Mouse (Mus musculus) adrenal gland, postnatal 25 days (tissue): Measurements from ENCODE around the gene Fbrsl1. TPM values are rescaled to one million over a fixed set of nuclear protein-coding genes. Genes with fewer than 3 reads are reported as not detected.
"Not testable (repeated sequence)": the region's sequence is repeated elsewhere in the genome, so short reads cannot be mapped to it uniquely, and the experiment has no call there.

ENCODE experiments used
- DNase-seq: peaks from one replicate; pipeline ENCODE4 v3.0.0; 2021; ENCODE audit warnings: mixed read lengths
- total RNA-seq: library from RNA; stranded (reverse); gene quantifications from 2 replicates; pipeline ENCODE4 v1.2.3, GENCODE M21; 2021

The Fbrsl1 gene
- total RNA-seq, 1 experiment from 2014 or later = 81.3 TPM

DNA sequence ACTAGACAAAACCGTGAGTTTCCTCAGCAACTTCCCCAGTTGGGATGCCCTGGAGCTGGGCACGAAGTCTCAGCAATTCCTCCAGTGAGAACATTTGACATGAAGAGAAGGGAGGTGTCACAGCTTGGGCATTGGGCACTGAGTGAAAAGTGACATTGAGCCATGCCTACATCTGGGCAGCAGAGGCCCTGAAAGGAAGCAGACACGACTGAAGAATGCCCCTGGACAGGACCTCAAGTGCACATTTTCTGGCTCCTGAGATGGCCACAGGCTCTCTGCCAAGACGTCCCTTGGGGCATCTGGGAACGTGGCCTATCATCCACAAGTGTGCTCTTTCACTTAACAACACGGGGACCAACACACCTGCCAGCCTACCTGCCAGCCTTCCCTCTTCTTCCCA is 991 bp upstream of the Fbrsl1 start:
- DNase-seq = no peak

GRCm38 (mm10) chr5:110447720-110448435 is 425 bp downstream of the Fbrsl1 start:
- no peak for DNase-seq

- DNase-seq = no peak
Observed at GRCm38 (mm10) chr5:110444509-110444908, 3.8 kb downstream of the Fbrsl1 start.

DNA sequence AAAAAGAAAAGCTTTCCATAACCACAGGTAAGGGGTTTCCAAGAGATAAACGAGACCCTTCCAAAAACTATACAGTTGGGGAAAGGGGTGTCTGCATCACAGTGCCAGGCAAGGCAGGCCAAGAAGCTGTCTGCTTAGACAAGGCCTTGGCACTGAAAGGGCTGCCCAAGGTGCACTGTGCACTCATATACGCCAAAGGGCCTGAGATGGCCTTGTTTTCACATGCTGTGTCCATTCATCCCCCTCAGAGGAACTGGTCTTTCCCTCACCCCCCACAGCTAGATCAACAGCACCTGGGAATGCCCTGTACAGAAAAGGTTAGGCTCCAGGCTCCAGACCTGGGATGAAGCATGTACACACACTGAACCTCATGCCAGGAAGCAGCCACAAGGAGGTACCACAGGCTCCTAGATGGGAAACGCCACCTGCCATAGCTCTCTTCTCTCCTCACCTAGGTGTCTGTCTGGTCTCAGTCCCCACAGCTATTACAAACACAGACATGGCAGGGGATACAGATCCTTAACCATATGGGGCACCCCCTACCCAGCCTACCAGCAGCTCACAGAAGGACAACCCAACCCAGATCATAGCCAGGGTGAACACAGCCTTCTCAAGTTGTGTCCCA is 5.2 kb downstream of the Fbrsl1 start:
- DNase-seq = peak; percentile 24

- peak; percentile 53 for DNase-seq
Observed at GRCm38 (mm10) chr5:110439565-110440310, 8.6 kb downstream of the Fbrsl1 start.

GRCm38 (mm10) chr5:110438591-110438990 is 9.7 kb downstream of the Fbrsl1 start:
- no peak for DNase-seq

DNA sequence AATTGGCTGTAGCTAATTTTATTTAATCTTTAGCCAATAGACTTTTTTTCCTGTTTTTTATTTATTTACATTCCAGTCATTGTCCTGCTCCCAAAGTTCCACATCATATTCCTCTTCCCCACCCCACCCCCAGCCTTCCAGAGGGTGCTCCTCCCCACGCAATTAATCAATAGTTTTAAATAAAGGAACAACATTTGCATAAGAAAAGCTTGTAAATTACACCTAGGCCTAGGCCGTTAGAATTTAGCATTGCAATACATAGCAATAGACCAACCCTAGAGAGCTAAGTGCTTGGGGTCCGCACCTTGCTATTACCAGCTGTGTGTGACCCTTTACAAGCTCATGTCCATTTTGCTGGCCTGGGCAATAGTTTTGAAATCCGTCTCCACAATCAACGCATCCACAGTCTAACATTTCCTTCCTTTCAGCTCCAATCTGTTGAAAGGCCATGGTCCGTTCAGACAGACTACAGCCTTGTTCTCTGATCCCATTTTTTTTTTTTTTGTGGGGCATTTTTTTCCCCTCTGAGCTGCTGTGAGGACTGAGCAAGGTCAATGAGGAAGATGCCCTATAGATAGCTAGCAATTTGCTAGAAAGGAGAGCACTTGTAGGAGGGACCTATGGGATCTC is 10.6 kb downstream of the Fbrsl1 start:
- DNase-seq = no peak

- not testable (repeated sequence) for DNase-seq
Observed at GRCm38 (mm10) chr5:110436166-110436565, 12.1 kb downstream of the Fbrsl1 start.

DNA sequence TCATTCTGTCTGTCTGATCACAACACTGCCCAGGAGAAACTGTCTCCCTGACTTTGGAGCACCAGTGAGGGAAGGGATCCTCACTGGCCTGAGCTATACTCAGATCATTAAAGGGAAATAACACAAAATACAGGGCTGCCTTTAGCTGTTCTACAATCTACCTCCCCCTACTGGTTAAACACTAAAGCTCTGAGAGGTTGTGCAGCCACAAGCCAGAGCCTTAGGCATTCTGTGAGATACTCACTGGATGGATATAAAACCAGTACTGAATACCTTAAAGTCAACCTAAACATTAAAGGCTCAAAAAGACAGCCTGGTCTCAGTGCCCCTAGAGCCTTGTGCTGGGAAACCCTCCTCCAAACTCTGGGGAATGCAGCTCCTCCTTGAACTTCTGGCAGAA is 13.5 kb downstream of the Fbrsl1 start:
- DNase-seq = no peak

DNA sequence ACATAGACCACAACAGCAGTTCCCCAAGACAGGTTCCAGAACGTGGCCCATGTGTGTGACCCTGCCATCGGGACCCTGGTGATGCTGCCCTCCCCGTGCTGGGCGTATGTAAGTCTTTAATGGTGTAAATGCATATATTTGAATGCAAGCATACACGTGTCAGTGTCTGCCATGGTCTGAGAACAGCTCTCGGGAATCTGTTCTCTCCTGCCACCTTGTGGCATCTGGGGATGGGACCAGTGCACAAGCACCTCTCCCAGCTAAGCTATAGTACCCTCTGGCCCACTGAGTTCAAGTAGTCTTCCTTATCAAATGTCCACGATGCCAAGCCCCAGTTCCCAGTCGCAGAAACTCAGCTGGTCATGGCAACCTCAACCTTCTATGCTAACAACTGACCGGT is 19.3 kb downstream of the Fbrsl1 start:
- peak; percentile 78 for DNase-seq

DNA sequence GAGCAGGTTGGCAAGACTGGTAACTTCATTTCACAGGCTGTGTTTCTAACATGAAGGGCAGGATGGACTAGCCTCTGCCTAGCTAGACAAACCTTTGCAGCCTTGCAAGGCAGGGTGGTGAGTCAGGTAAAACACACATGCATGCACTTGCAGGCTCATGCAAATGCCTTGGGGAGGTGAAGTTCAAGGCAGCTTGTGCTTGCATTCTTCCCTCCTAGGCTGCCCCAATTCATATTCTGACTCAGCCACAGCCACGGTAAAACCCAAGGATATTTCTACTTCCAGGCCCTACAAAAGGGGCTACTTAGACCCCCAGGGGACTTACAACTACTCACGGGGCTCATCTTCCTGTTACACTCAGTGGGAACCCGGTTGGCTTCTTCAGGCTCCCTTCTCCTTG is 20.0 kb downstream of the Fbrsl1 start:
- DNase-seq = no peak

GRCm38 (mm10) chr5:110425187-110425586 is 23.1 kb downstream of the Fbrsl1 start:
- DNase-seq = no peak

DNA sequence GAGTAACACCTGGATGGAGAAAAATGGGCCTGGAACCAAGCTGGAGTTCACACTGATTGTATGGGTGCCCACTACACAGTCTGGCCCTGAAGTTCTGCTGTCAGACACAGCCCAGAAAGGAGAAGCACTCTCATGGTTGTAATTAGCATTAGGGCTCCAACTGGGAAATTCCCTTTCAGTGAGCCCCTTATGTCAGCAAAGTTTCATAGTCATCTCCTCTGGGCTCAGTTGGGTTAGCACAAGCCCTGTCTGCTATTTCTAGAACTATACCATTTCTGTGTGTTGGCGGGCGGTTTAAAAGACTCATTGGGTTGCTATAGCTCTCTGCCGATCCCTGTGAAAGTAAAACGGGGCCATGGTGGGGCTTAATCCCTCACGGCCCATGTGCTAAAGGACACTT is 24.1 kb downstream of the Fbrsl1 start:
- DNase-seq = no peak

DNA sequence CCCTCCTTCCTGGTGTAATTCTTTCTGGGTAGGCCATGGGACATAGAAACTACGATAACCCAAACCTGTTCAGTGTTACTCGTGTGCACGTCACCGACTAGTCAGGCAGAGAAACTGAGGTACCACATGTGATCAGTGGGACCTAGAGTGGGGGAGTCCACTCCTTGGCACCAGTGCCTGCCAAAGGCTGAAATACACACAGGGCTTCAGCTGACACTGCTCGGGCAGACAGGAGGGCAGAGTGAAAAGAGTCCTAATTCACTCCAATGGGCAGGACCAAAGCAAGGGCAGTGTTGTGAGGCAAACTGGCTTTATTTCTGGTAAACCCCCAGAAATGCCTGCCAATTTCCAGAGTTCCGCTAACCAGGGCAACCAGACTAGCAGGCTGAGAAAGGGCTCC is 26.9 kb downstream of the Fbrsl1 start:
- DNase-seq = no peak

GRCm38 (mm10) chr5:110420950-110421349 is 27.4 kb downstream of the Fbrsl1 start:
- DNase-seq = no peak

DNA sequence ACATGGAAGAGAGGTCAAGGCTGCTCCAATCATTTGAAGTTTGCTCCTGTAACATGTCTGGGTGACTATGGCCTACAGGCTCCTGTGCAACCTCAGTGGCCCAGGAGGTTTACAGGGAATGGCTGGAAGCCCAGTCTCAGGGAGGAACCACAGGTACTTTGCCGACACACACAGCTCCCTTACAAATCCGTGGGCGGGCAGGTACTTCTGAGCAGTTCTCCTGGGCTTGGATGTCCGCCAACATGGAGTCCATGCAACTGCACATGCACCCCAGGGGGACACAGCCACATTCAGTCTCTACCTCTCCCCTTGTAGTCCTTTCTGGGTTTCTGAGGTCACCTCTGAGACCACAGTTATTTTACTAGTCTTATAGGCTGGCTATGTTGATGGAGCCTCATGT is 28.1 kb downstream of the Fbrsl1 start:
- peak; percentile 13 for DNase-seq

DNA sequence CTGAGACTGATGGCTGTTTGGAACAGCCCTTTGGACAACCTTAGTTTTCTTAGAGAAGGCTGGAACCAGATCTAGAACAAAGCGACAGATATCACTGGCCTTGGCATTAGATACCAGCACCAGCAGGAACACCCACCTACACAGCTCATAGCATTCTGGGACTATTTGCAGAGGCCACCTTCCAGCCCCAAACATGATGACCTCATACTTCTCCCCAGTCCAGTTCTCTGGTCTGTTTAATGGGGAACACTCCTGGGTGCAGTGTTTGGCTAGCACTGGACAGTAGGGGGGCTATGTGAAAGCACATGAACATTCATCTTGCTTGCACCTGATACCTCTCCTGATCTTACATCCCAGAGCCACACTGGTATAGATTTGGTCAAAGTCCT is 29.8 kb downstream of the Fbrsl1 start:
- no peak for DNase-seq

GRCm38 (mm10) chr5:110417756-110418522 is 30.4 kb downstream of the Fbrsl1 start:
- DNase-seq = peak; percentile 46

GRCm38 (mm10) chr5:110416825-110417401 is 31.4 kb downstream of the Fbrsl1 start:
- peak; percentile 73 for DNase-seq

DNA sequence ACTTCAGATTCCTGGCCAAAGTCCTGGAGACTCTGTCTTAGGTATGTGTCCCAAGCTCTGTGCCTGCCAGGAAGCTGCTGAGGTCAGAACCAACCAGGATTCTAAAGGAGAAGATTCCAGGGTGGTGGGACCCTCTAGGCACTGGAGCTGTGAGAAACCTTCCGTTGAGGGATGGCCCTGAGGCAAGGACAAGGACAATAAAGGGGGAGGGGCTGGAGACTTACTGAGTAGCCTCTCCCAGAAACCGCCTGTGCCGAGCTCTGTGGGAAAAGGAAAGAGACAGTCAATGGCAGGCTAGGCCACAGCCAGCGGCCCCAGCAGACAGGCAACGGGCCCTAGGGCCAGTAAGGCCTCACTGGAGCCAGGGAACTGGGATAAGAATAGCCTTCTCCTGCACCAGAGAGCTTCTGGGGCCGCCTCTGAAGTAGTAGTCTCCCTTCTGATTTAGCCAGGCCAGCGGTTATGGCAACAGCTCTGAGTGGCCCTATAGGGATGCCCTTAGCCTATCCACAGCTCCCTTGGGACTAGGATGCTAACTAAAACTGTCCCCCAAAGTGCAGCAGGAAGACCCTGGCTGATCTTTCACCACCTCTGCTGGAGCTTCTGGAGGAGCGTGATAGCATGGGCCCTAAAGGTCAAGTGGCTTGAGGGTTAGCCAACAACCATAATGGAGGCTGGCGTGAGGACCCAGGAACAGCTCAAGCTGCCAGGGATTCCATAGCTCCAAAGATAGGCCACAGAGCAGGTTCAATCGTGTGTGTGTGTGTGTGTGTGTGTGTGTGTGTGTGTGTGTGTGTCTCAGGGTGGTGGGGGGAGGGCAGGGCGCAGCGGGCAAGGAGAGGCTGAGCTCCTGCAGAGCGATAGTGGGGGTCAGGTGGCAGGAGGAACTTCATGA is 32.2 kb downstream of the Fbrsl1 start:
- DNase-seq = no peak

GRCm38 (mm10) chr5:110415022-110415421 is 33.3 kb downstream of the Fbrsl1 start:
- no peak for DNase-seq
